Mouse (Mus musculus) adrenal gland (tissue): Measurements from ENCODE around the gene Vil1.

ENCODE experiments used
- intact Hi-C: fragments of 180-260 bp; cut with DNase I; formaldehyde crosslinking; loops from one replicate; pipeline ENCODE4 v1.15.1; 2025
- long read RNA-seq, 2 experiments: library from polyadenylated mRNA; unstranded; transcript quantifications; one replicate each; pipeline ENCODE4 v2.0.0; 2020; ENCODE audit warnings: borderline replicate concordance in 1 of 2; ENCODE audit not compliant: insufficient replicate concordance in 1 of 2

Vil1 gene
- long read RNA-seq, experiment 1, partial matches to known transcripts, result 0 of 56 reads
- long read RNA-seq, experiment 1, other reads (novel, unspliced or antisense), result 56 of 56 reads
- long read RNA-seq, experiment 2, partial matches to known transcripts, result 0 of 55 reads
- long read RNA-seq, experiment 2, other reads (novel, unspliced or antisense), result 55 of 55 reads

DNA sequence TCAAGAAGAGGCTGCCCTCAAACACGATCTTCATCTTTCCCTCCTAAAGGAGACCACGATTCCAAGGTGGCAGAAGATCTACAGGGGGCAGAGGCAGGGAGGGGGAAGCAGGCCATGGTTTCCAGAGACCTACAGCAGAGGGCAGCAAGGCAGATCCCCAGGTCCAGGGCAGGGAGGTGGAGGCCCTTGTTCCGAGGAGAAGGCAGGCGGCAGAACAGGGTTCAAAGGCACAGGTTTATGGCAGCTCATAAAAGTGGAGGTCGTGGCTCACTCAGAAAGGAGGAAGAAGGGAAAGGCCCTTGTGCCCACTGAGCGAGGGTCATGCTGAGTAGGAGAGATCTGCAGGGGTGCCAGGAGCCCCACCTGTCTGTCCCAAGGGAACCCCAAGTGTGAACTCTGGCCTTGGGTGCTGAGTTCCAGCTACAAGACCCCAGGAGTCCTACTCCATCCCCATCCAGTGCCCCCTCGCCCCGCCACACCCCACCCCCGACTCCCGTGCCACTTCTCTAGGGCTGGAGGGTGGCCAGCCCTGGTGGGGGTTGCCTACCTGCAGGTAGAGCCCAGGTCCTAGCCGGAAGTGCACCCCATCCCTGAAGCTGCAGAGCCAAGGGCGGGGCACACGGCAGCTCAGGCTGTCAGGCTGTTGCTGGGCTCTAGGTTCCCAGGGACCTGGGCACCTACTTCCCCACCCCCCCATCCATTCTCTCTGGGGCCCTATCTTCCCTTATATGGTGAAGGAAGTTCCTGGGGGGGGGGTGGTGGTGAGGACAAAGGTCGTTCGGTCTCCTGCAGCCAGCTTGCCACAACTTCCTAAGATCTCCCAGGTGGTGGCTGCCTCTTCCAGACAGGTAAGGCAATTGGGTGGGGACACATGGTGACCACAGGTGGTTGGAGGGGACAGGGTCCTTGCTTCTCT is at the start of gene Vil1:
TSS of gene Vil1 (plus strand) at position 788 of the 916 bp plus-strand sequence.
- intact Hi-C loops, result no loop called here

DNA sequence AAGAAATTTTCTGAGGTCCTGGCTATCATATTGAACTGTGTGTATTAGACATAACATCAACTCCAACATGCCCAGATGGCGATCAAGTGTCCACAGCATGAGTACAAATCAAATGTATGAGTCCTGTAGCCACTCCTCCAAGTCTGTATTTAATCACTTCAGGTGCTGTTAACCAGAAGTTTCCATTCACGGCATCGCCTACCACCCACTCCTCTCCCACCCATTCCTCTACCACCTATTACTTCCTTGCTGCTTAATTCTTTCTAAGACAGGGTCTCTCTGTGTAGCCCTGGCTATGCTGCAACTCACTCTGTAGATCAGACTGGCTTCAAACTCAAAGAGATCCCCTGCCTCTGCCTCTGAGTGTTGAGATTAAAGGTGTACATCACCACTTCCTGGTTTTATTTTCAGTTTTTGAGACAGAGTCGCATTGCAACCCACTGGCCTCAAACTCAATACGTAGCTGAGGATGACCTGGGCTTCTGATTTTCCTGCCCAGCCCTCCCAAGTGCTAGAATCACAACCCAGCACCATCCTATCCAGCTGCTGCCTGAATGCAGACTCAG is 49.1 kb upstream of the Vil1 start:
- intact Hi-C loops, result loop anchor here (5.0 kb wide), 1 partner anchor 153 kb away; no protein-coding TSS in a partner anchor

DNA sequence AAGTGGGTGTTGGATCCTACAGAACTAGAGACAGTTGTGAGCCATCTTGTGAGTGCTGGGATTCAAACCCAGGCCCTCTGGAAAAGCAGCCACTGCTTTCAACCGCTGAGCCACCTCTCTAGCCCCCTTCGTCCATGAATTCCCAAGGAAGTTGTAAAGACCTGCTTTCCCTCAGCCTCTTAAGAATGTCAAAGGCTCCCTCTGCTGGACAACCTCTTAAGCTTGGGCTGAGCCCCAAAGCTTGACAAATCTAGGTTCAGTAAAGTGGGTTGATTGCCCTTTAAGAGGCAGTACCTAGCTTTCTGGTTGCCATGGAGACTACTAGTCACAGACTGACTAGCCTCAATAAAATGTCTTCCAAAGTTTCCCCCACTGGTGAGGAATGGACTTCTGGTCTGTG is 47.4 kb upstream of the Vil1 start, which contains the start of gene Catip:
TSS of gene Catip (plus strand) at position 297 of the 400 bp plus-strand sequence.
- intact Hi-C loops, result loop anchor here (1.0 to 5.0 kb wide), 2 partner anchors 49 to 155 kb away; no protein-coding TSS in a partner anchor

DNA sequence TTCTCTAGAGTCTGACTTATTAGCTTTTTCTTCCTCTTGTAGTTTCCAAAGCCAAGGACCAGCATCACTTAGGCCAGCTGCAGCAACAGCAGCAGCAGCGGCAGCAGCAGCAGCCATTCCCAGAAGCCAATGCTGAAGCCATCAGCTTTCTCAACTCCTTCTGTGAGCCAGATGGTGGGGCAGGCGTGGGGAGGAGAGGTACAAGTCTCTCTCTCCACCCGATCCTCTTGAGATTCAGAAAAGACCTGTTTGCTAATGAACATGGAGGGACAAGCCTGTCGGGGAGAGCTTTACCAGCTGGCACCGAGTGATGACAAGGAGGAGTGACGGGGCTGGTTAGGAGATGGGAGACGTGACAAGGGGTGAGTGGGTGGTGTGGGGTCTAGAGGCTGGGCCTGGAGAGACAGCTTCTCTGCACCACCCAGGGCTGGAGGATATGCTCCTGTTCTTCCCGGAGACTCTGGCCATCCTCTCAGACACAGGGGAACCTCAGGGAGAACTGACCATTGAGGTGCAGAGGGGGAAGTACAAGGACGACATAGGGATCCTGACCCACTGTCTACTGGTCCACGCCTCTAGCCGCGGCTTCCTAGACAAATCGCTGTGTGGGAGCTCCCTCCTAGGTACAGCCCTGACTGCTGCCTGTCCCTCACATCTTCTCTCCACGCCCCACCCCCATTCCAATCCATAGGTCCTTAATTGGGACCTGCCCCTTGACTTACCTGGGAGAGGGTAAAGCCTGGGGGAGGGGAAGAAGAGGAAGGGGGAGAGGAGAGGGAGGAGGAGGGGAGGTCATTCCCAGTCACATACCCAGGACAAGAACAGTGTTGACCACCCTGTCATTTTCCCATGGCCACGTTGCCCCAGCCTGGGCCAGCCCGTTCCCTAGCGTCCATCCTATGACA is 46.6 kb upstream of the Vil1 start:
- intact Hi-C loops, result loop anchor here (1.0 to 5.0 kb wide), 2 partner anchors 49 to 155 kb away; no protein-coding TSS in a partner anchor

DNA sequence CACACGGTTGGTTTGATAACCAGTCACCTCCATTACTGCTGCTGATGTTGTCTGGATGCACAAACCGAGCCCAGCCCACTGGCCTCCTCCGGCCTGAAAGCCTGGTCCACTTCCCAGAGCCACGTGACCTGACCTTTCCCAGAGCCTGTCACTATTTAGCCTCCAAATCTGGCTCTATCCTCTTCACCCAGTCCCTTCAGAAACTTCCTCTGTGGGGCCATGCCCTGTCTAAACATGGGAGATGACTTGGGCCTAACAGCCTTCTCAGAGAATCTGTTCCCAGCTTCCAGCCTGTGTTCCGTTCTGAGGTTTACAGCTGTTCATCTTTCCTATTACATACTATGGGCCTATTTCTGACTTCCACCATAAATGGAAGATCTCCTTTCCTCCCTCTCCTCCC is 45.7 kb upstream of the Vil1 start:
- intact Hi-C loops, result loop anchor here (5.0 kb wide), 1 partner anchor 156 kb away; no protein-coding TSS in a partner anchor

DNA sequence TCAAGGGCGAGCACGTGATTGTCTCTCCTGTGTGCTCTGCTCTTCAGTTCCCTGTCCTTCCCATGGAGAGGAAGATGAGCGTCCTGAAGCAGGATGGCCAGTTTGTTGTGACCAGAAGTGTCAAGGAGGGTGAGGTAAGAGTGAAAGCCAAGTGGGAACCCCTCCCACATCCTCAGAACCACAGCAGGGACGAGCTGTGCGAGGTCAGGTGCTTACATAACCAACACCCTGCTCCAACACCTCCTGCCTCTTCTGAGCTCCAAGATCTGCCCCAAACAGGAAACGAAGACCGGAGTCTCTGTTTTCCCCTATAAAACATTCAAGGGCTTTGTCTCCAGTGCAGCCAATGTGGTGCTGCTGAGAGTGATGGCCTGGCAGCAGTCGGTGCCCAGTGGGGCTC is 44.9 kb upstream of the Vil1 start:
- intact Hi-C loops, result loop anchor here (5.0 kb wide), 1 partner anchor 157 kb away; no protein-coding TSS in a partner anchor

DNA sequence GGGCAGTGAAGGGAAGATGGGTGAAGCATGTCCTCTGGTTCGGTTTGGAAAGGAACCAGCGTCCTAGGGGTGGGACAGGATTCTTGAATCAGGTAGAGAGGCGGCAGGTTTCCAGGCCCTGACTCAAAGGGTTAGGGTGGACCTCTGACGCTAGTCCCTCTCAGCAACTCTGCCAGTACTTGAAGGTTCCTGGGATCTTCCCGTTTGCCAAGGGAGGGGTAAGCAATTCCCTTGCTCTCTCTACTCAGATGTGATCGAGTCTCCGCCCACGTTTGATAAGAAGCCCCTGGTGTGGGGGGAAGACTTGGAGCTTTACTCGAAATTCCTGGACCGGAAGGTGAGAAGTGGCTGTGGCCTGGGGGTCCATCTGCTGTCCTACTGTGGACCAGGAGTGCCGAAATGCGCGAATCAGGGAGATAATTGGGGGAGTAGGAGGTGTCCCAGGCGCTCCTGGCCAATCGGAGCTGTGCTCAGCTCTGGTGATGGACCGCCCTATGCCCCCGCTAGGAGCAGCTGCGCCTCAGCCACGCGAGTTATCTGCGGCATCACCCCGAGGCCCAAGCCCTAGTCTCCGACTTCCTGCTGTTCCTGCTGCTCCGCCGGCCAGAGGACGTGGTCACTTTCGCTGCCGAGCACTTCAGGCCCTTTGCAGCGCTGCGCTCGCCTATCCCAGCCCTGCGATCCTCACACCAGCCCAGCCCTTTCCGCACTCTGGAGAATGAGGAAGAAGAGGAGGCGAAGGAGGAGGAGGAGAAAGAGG is 41.1 kb upstream of the Vil1 start:
- intact Hi-C loops, result no loop called here

DNA sequence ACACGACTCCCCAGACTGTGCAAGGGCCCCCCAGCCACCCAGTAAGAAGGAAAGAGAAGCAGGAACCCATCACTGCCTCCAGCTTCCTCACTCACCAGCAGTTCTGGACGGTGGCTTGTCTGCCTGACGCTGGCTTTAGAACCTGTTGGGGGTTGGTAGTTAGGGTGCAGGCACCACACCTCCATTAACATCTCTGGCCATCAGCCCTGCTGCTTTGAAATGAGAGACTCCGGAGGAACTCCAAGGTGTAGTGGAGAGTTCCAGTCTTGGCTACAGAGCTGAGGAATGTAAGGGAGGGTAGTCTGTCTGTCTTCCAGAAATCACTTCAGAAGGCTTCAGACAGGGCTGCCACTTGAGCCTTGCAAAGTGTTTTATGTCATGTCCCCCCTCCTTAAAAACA is 39.1 kb upstream of the Vil1 start:
- intact Hi-C loops, result no loop called here

DNA sequence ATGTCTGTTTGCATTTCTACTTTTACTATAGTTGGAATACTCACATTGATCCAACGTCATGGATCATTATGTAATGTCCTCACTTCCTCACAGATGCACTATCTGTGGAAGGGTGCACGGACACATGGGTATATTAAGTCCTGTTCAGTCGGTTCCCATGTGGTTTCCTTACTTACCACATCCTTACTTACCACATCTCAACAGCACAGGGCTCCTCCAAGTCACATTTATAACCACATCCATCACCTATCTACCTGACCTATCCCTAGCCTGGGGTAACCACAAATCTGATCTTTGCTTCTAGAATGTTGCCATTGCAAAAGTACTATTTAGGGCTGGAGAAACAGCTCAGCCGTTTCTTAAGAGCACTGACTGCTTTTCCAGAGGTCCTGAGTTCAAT is 35.8 kb upstream of the Vil1 start:
- intact Hi-C loops, result no loop called here

DNA sequence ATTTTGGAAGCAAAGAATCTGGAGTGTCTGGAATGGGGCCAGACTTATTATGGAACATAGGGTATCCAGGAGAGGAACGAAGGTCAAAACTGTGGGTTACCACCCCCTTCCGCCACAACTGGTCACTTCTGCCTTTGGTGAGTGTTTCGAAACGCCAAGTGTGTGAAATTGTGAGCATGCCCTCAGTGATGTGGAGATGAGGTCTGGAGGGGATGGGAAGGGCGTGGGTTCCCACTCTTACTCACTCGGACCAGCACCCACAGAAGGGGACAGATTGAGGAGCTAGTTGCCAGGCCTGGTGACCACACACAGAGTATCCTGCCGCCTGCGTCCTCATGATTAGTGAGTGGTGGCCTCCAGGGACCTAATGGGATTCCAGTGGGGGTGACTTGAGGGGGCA is 34.2 kb upstream of the Vil1 start, which contains the start of gene Slc11a1:
TSS of gene Slc11a1 (plus strand) at position 216 of the 400 bp plus-strand sequence.
- intact Hi-C loops, result no loop called here

DNA sequence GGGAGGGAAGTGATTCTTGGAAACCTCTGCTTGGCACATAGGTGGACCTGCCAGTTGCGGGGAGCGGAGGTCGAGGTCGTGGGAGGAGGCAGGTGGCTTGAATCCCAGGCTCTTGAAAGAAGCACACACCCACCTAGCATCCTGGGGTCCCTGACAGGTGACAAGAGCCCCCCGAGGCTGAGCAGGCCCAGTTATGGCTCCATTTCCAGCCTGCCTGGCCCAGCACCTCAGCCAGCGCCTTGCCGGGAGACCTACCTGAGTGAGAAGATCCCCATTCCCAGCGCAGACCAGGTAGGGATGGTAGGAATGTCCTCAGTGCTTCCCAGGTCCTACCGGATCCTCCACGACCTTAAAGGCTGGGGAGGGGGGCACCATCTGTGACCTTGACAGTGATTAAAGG is 33.6 kb upstream of the Vil1 start:
- intact Hi-C loops, result no loop called here

DNA sequence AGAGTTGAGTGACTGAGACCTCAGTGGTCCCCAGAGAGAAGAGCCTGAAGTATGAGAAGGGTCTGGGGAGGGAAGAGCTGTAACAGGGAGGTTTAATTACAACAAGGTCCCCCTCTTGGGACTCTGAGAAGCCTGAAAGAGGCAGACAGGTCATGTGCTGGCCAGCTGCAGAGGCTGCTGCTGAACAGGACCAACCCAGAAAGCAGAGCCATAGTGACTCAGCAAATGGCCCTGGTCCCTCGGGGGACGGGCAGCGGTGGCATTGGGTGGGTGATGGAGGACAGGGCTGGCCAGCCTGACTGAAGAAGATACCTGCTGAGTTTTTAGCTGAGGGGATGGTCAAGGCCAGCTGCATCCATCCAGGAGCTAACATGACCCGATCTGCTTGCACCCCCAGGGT is 32.8 kb upstream of the Vil1 start:
- intact Hi-C loops, result no loop called here

DNA sequence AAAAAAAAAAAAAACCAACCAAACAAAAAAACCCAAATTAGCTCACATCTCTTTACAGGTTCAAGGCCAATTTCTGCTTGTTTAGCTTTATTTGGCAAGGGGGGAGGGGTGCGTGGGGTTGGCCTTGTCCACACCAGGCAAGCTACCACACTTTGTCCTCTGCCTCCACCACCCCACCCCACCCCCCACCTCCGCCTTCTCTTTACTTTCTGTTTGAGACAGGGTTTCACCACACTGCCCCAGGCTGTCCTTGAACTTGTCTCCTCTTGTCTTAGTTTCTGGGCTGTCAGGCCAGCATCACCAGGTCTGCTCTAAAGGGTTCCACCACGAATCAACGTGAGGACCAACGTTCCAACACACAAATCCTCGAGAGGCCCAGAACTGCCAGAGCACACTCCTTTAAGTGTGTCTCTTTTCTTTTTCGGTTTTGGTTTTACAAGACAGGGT is 30.1 kb upstream of the Vil1 start:
- intact Hi-C loops, result no loop called here

DNA sequence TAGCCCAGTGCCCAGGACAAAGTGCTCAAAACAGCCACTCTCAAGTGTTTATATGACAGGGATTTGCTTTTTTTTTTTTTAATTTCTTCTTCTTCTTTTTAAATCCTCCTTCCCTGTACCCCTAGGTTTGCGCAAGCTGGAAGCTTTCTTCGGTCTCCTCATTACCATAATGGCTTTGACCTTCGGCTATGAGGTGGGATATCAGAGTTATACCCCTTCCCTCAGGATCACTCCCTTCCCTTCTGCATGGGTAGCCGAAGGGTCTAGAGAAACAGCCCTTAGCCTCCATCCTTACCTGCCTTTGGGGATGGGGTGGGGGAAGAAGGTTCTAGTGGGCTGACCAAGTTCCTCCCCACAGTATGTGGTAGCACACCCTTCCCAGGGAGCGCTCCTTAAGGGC is 28.7 kb upstream of the Vil1 start:
- intact Hi-C loops, result no loop called here

DNA sequence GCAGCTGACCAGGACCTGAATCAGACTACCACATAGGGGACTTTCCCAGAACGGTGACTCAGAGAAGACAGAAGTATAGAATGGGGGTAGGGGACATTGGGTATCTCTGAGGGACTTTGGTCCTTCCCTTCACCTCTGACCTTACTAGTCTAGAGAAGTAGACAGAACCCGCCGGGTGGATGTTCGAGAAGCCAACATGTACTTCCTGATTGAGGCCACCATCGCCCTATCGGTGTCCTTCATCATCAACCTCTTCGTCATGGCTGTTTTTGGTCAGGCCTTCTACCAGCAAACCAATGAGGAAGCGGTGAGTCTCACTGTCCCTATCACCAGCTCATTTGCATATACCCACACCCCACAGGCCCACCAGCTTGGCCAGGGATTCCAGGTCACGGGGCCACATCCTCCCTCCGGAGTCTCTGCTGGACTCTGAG is 27.6 kb upstream of the Vil1 start:
- intact Hi-C loops, result no loop called here

DNA sequence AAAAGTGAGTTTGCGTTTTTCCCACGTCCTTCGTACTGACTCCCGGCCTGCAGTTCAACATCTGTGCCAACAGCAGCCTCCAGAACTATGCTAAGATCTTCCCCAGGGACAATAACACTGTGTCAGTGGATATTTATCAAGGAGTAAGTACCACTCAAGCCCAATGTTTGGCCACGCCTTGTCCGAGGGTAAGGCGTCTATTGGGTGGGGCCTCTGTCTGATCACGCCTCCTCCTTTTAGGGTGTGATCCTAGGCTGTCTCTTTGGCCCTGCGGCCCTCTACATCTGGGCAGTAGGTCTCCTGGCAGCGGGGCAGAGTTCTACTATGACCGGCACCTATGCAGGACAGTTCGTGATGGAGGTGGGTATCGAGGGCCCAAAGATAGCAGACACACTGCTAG is 25.8 kb upstream of the Vil1 start:
- intact Hi-C loops, result no loop called here

DNA sequence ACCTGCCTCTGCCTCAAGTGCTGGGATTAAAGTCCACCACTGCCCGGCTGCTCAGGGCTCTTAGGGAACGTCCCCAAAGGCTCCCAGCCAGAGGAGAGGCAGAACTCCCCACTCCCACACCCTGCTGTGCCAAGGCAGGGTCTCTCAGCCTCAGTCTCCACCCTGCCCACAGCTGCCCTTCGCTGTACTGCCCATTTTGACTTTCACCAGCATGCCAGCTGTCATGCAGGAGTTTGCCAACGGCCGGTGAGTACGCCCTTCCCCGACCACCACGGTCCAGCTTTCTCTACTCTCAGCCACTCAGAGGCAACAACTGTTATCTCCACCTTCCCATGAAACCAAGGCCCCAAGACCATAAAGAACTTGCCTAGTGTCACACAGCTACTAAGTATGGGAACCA is 24.7 kb upstream of the Vil1 start:
- intact Hi-C loops, result no loop called here

DNA sequence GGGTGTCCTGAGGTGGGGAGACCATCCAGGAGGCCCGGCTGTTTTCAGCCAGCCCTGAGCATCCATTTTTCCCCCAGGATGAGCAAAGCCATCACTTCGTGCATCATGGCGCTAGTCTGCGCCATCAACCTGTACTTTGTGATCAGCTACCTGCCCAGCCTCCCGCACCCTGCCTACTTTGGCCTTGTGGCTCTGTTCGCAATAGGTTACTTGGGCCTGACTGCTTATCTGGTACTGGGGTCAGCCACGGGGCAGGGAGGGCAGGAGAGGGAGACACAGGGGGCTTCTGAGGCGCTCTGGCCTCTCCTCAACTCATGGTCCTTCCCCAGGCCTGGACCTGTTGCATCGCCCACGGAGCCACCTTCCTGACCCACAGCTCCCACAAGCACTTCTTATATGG is 24.1 kb upstream of the Vil1 start:
- intact Hi-C loops, result no loop called here

DNA sequence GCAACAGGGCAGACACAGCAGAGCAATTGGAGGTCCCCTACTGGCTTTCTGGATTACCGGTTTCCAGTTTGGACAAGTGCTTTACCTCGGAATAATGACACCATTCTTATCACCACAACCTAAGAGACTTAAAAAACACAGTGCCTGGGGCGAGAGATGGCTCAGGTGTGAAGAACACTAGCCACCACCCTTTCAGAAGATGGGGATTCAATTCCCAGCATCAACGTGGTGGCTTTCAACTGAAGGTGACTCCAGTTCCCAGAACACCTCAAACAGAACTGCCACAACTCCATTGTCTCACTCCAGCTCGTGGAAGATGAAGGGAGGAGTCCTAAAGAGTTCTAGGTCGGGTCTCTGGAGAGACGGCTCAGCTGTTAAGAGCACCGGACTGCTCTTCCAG is 23.6 kb upstream of the Vil1 start:
- intact Hi-C loops, result no loop called here

DNA sequence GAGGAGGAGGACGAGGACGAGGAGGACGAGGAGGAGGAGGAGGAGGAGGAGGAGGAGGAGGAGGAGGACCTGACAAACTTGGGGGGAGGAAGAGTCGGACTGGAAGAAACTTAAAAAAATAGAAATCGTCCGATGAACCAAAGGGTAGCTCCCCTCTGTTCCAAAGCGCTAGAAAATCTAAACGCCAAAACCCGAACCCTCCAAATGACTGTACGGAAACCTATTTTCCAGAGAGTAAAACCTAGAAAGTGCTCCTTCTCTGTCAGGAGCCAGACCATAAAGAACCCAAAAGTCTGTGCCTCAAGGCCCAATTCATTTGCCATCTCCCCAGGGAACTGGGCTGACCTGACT is 22.8 kb upstream of the Vil1 start:
- intact Hi-C loops, result no loop called here
